Mouse (Mus musculus) layer of hippocampus, adult 2 months (tissue): ENCODE results near the gene Nhlrc3. TPM values are rescaled to one million over a fixed set of nuclear protein-coding genes. Genes with fewer than 3 reads are reported as not detected.

Experiments used
- DNase-seq, 2 experiments: peaks; one replicate each; pipeline ENCODE4 v3.0.0; 2022; ENCODE audit warnings: low spot score in 2 of 2
- H3K27ac ChIP-seq: fragments of 200-600 bp; 2 replicates; pipeline ENCODE4 v1.8.1; 2022
- H3K4me3 ChIP-seq: fragments of 200-600 bp; 2 replicates; pipeline ENCODE4 v1.8.1; 2022; ENCODE audit warnings: mild to moderate bottlenecking
- CTCF ChIP-seq: fragments of 200-600 bp; conservative IDR thresholded peaks from 2 replicates; pipeline ENCODE4 v1.8.1; 2022; ENCODE audit warnings: antibody characterized with exemption, mild to moderate bottlenecking, moderate library complexity
- long read RNA-seq, 2 experiments: library from polyadenylated mRNA; stranded (forward); transcript quantifications; one replicate each; pipeline ENCODE4 v2.0.0; 2021; ENCODE audit warnings: borderline mapping rate in 2 of 2
- total RNA-seq, 2 experiments: library from RNA; stranded (reverse); gene quantifications; 2 replicates each; pipeline ENCODE4 v1.2.3; 2021

The Nhlrc3 gene
- total RNA-seq, result 10 to 100 TPM in 1 of 2 experiments, 1 to 10 TPM in 1; 9.8 to 11.7 TPM
- long read RNA-seq, experiment 1, full-length matches to known transcripts, result 4 of 5 reads
- long read RNA-seq, experiment 1, partial matches to known transcripts, result 0 of 5 reads
- long read RNA-seq, experiment 1, other reads (novel, unspliced or antisense), result 1 of 5 reads
- long read RNA-seq, experiment 2, full-length matches to known transcripts, result 11 of 14 reads
- long read RNA-seq, experiment 2, partial matches to known transcripts, result 1 of 14 reads
- long read RNA-seq, experiment 2, other reads (novel, unspliced or antisense), result 2 of 14 reads

DNA sequence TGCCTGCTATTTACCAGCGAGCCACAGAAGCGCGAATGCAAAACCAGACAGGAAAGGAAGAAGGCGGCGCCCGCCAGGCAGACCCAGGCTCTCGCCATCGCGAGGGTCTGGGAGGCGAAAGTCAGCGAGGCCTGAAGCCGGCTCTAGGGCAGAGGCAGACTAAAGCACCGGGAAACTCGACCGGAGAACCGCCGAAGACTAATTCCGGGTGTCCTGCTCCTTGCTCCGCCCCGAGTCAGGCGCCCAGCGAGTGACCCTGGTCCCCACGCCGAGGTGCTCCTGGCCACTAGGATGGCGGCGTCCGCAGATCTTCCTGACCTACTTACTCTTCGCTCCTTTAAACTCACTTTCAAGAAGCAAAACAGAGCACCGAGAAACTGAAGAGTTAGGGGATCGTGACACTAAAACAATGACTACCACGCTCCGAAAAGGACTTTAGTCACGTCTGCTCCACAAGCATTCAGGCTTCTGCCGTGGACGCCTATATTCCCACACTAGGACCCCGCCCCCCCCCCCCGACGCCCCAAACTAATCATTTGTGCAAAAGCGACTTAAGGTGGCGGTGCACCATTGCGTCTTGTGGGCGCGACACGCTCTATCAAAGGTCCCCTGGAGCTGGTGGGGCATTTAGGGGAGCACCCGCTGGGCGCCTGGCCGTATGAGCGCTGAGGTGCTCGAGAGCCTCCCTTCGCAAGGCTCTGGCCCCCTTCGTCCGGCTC, at the start of gene Nhlrc3, which contains the start of gene Proser1:
Gene Nhlrc3, minus strand, starts transcription at position 287 of the 719 bp plus-strand sequence.
Gene Proser1, plus strand, starts transcription at position 621 of the 719 bp plus-strand sequence.
- H3K27ac ChIP-seq, result peak within 1 kb of the TSS; percentile 100
- DNase-seq, result peak; percentile 96 to 98
- TF ChIP-seq CTCF, result peak; percentile 28; the same call in 1 of the 2 replicates
- peak within 1 kb of the TSS; percentile 99 for H3K4me3 ChIP-seq

GRCm38 (mm10) chr3:53502428-53502827, 39.3 kb upstream of the Nhlrc3 start:
- no peak overlapping the region for H3K27ac ChIP-seq
- DNase-seq, result no peak
- H3K4me3 ChIP-seq, result no peak overlapping the region
- peak; percentile 78 for TF ChIP-seq CTCF

- DNase-seq, result no peak
- Histone ChIP-seq H3K4me3 (no peak overlapping the region), H3K27ac (no peak overlapping the region)
- no peak for TF ChIP-seq CTCF
Observed at GRCm38 (mm10) chr3:53498351-53498905, 35.3 kb upstream of the Nhlrc3 start.

- TF ChIP-seq CTCF, result no peak
- Histone ChIP-seq H3K27ac (no peak within 1 kb of the TSS), H3K4me3 (no peak within 1 kb of the TSS)
- DNase-seq, result no peak
Observed at GRCm38 (mm10) chr3:53488353-53488752, 25.2 kb upstream of the Nhlrc3 start, which contains the start of gene Stoml3. Gene Stoml3, plus strand, starts transcription at chr3:53488653.

- H3K27ac ChIP-seq, result no peak overlapping the region
- TF ChIP-seq CTCF, result no peak
- no peak overlapping the region for H3K4me3 ChIP-seq
- no peak for DNase-seq
Observed at GRCm38 (mm10) chr3:53486996-53487576, 24.0 kb upstream of the Nhlrc3 start.

DNA sequence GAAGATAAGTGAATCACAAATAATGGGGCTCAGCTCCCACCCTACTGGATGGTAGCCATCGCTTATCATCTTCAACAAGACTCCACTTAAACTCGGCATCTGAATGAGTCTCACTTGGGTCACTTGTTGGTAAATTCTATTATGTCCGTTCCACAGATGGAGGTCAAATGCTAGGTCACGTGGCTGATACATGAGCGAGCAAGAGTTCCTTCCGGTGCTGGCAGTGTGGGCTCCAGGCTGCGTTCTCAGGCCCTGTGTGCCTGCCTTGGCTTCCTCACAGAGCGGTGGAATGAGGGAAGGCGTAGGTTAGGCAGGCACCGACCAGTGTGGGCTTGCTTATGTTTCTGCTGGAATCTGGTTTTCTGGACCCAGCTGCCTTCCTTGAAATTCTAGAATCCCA, 23.4 kb upstream of the Nhlrc3 start:
- H3K27ac ChIP-seq, result no peak overlapping the region
- H3K4me3 ChIP-seq, result no peak overlapping the region
- no peak for TF ChIP-seq CTCF
- DNase-seq, result no peak

DNA sequence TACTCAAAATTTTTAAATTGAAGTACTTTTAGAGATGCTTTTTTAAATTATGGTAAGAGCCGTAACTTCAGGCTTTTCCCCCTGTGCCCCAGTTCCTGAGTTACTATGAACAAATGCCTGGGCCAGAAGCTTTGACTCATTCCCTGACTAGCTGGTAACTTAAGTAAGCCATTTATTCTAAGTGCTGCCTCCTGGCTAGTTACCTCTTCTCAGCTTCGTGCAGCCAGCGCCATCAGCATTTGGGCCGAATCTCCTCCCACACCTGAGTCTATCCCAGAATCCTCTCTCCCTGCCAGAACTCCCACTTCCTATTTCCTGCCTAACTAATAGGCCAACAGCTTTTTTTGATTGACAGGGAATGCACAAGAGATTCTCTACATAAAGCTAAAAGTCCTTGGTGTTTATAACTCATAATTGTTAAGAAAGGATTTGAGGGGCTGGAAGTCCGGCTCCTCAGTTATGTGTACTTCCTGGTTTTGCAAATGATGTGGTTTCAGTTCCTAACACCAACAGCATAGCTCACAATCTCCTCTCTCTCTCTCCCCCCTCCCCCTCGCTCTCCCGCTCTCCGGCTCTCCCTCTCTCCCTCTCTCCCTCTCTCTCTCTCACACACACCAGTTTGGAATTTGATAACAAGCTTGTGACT, 20.4 kb upstream of the Nhlrc3 start:
- TF ChIP-seq CTCF, result no peak
- no peak for DNase-seq
- Histone ChIP-seq H3K4me3 (no peak overlapping the region), H3K27ac (no peak overlapping the region)

- Histone ChIP-seq H3K4me3 (no peak overlapping the region), H3K27ac (no peak overlapping the region)
- DNase-seq, result no peak
- no peak for TF ChIP-seq CTCF
Observed at GRCm38 (mm10) chr3:53478419-53479046, 15.4 kb upstream of the Nhlrc3 start.

GRCm38 (mm10) chr3:53477468-53477867, 14.3 kb upstream of the Nhlrc3 start:
- no peak overlapping the region for H3K4me3 ChIP-seq
- H3K27ac ChIP-seq, result no peak overlapping the region
- TF ChIP-seq CTCF, result no peak
- no peak for DNase-seq

- peak; percentile 23 to 45 for DNase-seq
- no peak overlapping the region for H3K4me3 ChIP-seq
- H3K27ac ChIP-seq, result no peak overlapping the region
- TF ChIP-seq CTCF, result peak; percentile 78
Observed at GRCm38 (mm10) chr3:53475889-53476288, 12.8 kb upstream of the Nhlrc3 start.

DNA sequence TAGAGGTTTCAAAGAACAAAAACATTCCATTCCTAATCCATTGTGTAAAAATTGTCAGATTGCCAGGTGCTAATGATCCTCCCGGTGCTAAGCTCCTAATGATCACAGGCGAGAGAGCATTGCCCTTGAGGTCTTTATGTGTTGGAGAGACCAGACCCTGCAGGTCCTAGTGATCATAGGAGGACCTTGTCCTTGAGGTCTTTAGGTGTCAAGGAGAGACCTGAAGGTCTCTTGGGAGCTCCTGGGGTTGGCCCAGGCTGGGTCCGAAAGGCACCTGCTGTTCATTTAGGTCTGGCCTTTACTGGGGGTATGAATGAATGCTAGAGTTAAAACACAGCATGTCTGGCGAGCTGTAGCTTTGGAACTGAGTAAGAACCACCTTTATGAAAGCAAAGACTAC, 11.0 kb upstream of the Nhlrc3 start:
- no peak for TF ChIP-seq CTCF

GRCm38 (mm10) chr3:53472061-53472460, 8.9 kb upstream of the Nhlrc3 start:
- DNase-seq, result no peak
- H3K27ac ChIP-seq, result no peak overlapping the region
- no peak for TF ChIP-seq CTCF
- H3K4me3 ChIP-seq, result no peak overlapping the region

More for the DNA sequence above, 11.0 kb upstream of the Nhlrc3 start:
- no peak overlapping the region for H3K27ac ChIP-seq
- no peak for DNase-seq
- no peak overlapping the region for H3K4me3 ChIP-seq
